Comparison of ENCODE assay signal across 9 mouse cellular contexts in the genomic region with DNA sequence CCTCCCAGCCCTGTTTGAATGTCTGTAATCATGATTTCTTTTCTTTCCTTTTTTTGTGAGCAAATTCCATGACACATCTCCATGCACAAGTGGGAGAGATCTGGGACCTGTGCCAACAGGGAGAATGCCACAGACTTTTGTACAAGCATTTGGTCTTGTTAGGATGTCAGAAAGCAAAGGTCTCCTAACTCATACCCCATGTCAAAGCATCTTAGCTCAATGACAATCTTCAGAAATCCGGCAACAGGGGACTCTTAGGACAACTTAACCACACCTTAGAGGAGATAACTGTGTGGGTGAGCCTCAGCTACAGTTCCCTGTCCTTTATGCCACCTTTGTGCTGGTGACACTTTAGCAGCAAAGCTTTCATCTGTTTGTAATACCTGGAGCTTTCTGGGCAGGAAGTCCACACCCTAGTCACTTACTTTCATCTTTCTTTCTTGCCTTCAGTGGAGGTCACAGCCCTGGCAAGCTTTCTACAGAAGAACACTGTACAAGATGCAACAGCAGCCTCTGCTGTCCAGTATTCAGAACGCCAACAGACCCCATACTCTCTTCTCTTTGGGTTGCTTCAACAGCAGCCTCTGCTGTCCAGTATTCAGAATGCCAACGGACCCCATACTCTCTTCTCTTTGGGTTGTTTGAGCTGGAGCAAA.
A peak's percentile ranks its signal among the peaks of the same experiment; 100 is the strongest.
DNase-seq lines count a peak whose midpoint lies in the region; ATAC-seq lines count a peak whose summit lies in the region.
"Had no signal": no experiment of that assay in that cellular context is flagged by ENCODE, and none has a peak within 500 bp of the region (broad histone marks: within the 10 kb centered on the region; RNA-seq: fewer than 3 reads in every experiment).

No protein-coding gene starts in this region.

- no peak overlapping the region for H3K4me3 ChIP-seq in hindbrain, embryonic 16.5 days (ENCODE audit: low read length)
- no peak overlapping the region for H3K4me3 ChIP-seq in hindbrain, embryonic 13.5 days
- H3K4me3 ChIP-seq: embryonic facial prominence, embryonic 15.5 days had no signal

- H3K9ac ChIP-seq in hindbrain, embryonic 16.5 days (ENCODE audit: low read depth, low read length): no peak overlapping the region
- no peak overlapping the region for H3K9ac ChIP-seq in hindbrain, embryonic 13.5 days
- H3K9ac ChIP-seq: embryonic facial prominence, embryonic 15.5 days; liver, embryonic 14.5 days had no signal

- H3K27me3 ChIP-seq in hindbrain, embryonic 16.5 days (replicated peaks; ENCODE audit: control insufficient read depth, insufficient read depth, low read length): no peaks in the 10 kb centered on the region
- no peaks in the 10 kb centered on the region for H3K27me3 ChIP-seq in hindbrain, embryonic 13.5 days
- H3K27me3 ChIP-seq: embryonic facial prominence, embryonic 15.5 days had no signal

- H3K4me1 ChIP-seq in hindbrain, embryonic 16.5 days (ENCODE audit: control insufficient read depth, insufficient read depth, low read depth, low read length): no peaks in the 10 kb centered on the region; the same call in none of the 2 replicates
- H3K4me1 ChIP-seq in hindbrain, embryonic 13.5 days (replicated peaks): peaks cover 6% of the 10 kb centered on the region; the same call in 1 of the 2 replicates

- H3K4me2 ChIP-seq in hindbrain, embryonic 16.5 days (ENCODE audit: low read length): no peak overlapping the region
- no peak overlapping the region for H3K4me2 ChIP-seq in hindbrain, embryonic 13.5 days
- H3K4me2 ChIP-seq: embryonic facial prominence, embryonic 15.5 days had no signal

- H3K9me3 ChIP-seq in hindbrain, embryonic 16.5 days (ENCODE audit: control insufficient read depth, low read length): no peaks in the 10 kb centered on the region
- H3K9me3 ChIP-seq in hindbrain, embryonic 13.5 days: no peaks in the 10 kb centered on the region
- H3K9me3 ChIP-seq: embryonic facial prominence, embryonic 15.5 days had no signal

- peak; percentile 19 for DNase-seq in thymus, postnatal 14 days
- DNase-seq in thymus, postnatal 4 days: no peak
- DNase-seq in kidney, postnatal 36 days: no peak

- WGBS in hindbrain, embryonic 16.5 days: 65% methylated on average over 3 of the region's 3 CpGs
- WGBS in hindbrain, embryonic 13.5 days: 68% methylated on average over 3 of the region's 3 CpGs

- H3K27ac ChIP-seq in hindbrain, embryonic 16.5 days (ENCODE audit: low read depth, low read length): peak overlapping the region; percentile 40; the same call in 1 of the 2 replicates
- H3K27ac ChIP-seq in hindbrain, embryonic 13.5 days: no peak overlapping the region; the same call in 1 of the 2 replicates
- H3K27ac ChIP-seq: embryonic facial prominence, embryonic 15.5 days; liver, embryonic 14.5 days had no signal

- ATAC-seq in hindbrain, embryonic 16.5 days: peak; percentile 64
- ATAC-seq in hindbrain, embryonic 13.5 days (ENCODE audit: low FRiP score): no peak; the same call in none of the 2 replicates
- peak; percentile 91 for ATAC-seq in inflammation-experienced regulatory T-cells, adult 6 months
- ATAC-seq in megakaryocyte, adult 5-6 weeks (ENCODE audit: poor library complexity, severe bottlenecking): no peak

- no peaks in the 10 kb centered on the region for H3K36me3 ChIP-seq in hindbrain, embryonic 16.5 days (ENCODE audit: control insufficient read depth, insufficient read depth, low read length)
- no peaks in the 10 kb centered on the region for H3K36me3 ChIP-seq in hindbrain, embryonic 13.5 days
- H3K36me3 ChIP-seq: embryonic facial prominence, embryonic 15.5 days had no signal

Comparison
In these comparisons a context has a peak if more than half of its experiments do, and no peak if none do; other contexts are left out.
1. ATAC-seq: peak in hindbrain, embryonic 16.5 days (single experiment) and inflammation-experienced regulatory T-cells, adult 6 months (single experiment); none in hindbrain, embryonic 13.5 days (single experiment) and megakaryocyte, adult 5-6 weeks (single experiment).